Mouse (Mus musculus) Patski (cell line): Measurements from ENCODE around the gene Coro1a. TPM values are rescaled to one million over a fixed set of nuclear protein-coding genes. Genes with fewer than 3 reads are reported as not detected.

Experiments
- ATAC-seq: fragments of 100-300 bp; one replicate; pipeline ENCODE4 v1.8.0; 2021
- CTCF ChIA-PET: fragments of 350-600 bp; sonication (Branson Sonifier 250); formaldehyde crosslinking; loops from one replicate; lab custom pipeline; 2022; ENCODE audit warnings: inconsistent platforms; lab: Charles Lee
- POLR2A ChIA-PET: fragments of 350-600 bp; sonication (Branson Sonifier 250); formaldehyde crosslinking; loops from one replicate; lab custom pipeline; 2022; ENCODE audit warnings: antibody characterized with exemption, inconsistent platforms; lab: Charles Lee
- DNase-seq: peaks from one replicate; pipeline ENCODE4 v3.0.0-alpha.2; 2011; ENCODE audit warnings: low read depth, low spot score
- H3K27me3 ChIP-seq: fragments of 371-371 bp; one replicate; pipeline ENCODE4 v1.5.1; 2021
- CTCF ChIP-seq: fragments of 100-300 bp; IDR thresholded peaks from one replicate; pipeline ENCODE4 v1.5.1; 2021
- in situ Hi-C: fragments of 300-500 bp; cut with MboI; formaldehyde crosslinking; loops from 3 replicates; pipeline ENCODE4 v1.11.1; 2018; ENCODE audit warnings: low pct_unique_long_range_greater_than_20kb, mixed read lengths
- polyA plus RNA-seq: library from polyadenylated mRNA; unstranded; gene quantifications from one replicate; pipeline ENCODE4 v1.2.3, GENCODE M21; 2021

Coro1a gene
- polyA plus RNA-seq, result 1.3 TPM

GRCm38 (mm10) chr7:126707442-126708174, at the start of gene Coro1a:
Gene Coro1a (minus strand): TSS chr7:126707787.
- no peak for ATAC-seq
- in situ Hi-C loops, result no loop called here
- no peak for TF ChIP-seq CTCF
- no peak for DNase-seq
- ChIA-PET CTCF (interaction anchor here (1.4 kb wide), 1 partner anchor 25 kb away, joined by 4 read pairs; no protein-coding TSS in a partner anchor), POLR2A (no interaction called here)
- peaks cover 12% of the 10 kb centered on the region for H3K27me3 ChIP-seq

- DNase-seq (no peak), ATAC-seq (peak; percentile 61)
- ChIA-PET CTCF (interaction anchor here (0.8 to 1.6 kb wide), 6 partner anchors 11 to 261 kb away, joined by 3 to 5 read pairs (median 3); partner anchors contain the start of gene Pagr1b), POLR2A (no interaction called here)
- in situ Hi-C loops, result no loop called here
- no peaks in the 10 kb centered on the region for H3K27me3 ChIP-seq
- peak; percentile 94 for TF ChIP-seq CTCF
Observed at GRCm38 (mm10) chr7:126754866-126755265, 47.3 kb upstream of the Coro1a start.

- TF ChIP-seq CTCF, result peak; percentile 37
Observed at GRCm38 (mm10) chr7:126749582-126750343, 42.2 kb upstream of the Coro1a start.

GRCm38 (mm10) chr7:126748824-126749223, 41.2 kb upstream of the Coro1a start:
- ATAC-seq (no peak), DNase-seq (no peak)
- CTCF ChIA-PET, result no interaction called here
- TF ChIP-seq CTCF, result no peak
- H3K27me3 ChIP-seq, result no peaks in the 10 kb centered on the region
- in situ Hi-C loops, result no loop called here
- POLR2A ChIA-PET, result interaction anchor here (0.6 kb wide), 1 partner anchor 20 kb away, joined by 3 read pairs; no protein-coding TSS in a partner anchor

More at GRCm38 (mm10) chr7:126749582-126750343, 42.2 kb upstream of the Coro1a start:
- no peaks in the 10 kb centered on the region for H3K27me3 ChIP-seq
- DNase-seq (no peak), ATAC-seq (no peak)
- POLR2A ChIA-PET, result no interaction called here
- CTCF ChIA-PET, result interaction anchor here (1.7 kb wide), 1 partner anchor 25 kb away, joined by 3 read pairs; no protein-coding TSS in a partner anchor
- in situ Hi-C loops, result no loop called here

GRCm38 (mm10) chr7:126746798-126747197, 39.2 kb upstream of the Coro1a start:
- ATAC-seq (no peak), DNase-seq (no peak)
- ChIA-PET CTCF (no interaction called here), POLR2A (no interaction called here)
- no peak for TF ChIP-seq CTCF
- H3K27me3 ChIP-seq, result no peaks in the 10 kb centered on the region
- in situ Hi-C loops, result no loop called here

- DNase-seq (no peak), ATAC-seq (no peak)
- in situ Hi-C loops, result no loop called here
- ChIA-PET POLR2A (no interaction called here), CTCF (no interaction called here)
- TF ChIP-seq CTCF, result no peak
- H3K27me3 ChIP-seq, result no peaks in the 10 kb centered on the region
Observed at GRCm38 (mm10) chr7:126746066-126746465, 38.5 kb upstream of the Coro1a start.

- DNase-seq (no peak), ATAC-seq (no peak)
- no peak for TF ChIP-seq CTCF
- ChIA-PET CTCF (interaction anchor here (1.4 kb wide), 1 partner anchor 9 kb away, joined by 3 read pairs; no protein-coding TSS in a partner anchor), POLR2A (no interaction called here)
- in situ Hi-C loops, result no loop called here
- H3K27me3 ChIP-seq, result no peaks in the 10 kb centered on the region
Observed at GRCm38 (mm10) chr7:126741964-126742482, 34.4 kb upstream of the Coro1a start.

GRCm38 (mm10) chr7:126741452-126741851, 33.9 kb upstream of the Coro1a start:
- ChIA-PET POLR2A (no interaction called here), CTCF (interaction anchor here (0.6 to 1.4 kb wide), 2 partner anchors 10 to 47 kb away, joined by 3 read pairs; no protein-coding TSS in a partner anchor)
- DNase-seq, result no peak
- in situ Hi-C loops, result no loop called here
- TF ChIP-seq CTCF, result no peak
- ATAC-seq, result no peak
- H3K27me3 ChIP-seq, result no peaks in the 10 kb centered on the region

GRCm38 (mm10) chr7:126740977-126741376, 33.4 kb upstream of the Coro1a start:
- ChIA-PET CTCF (interaction anchor here (0.6 kb wide), 1 partner anchor 47 kb away, joined by 3 read pairs; no protein-coding TSS in a partner anchor), POLR2A (no interaction called here)
- in situ Hi-C loops, result no loop called here
- H3K27me3 ChIP-seq, result no peaks in the 10 kb centered on the region
- no peak for ATAC-seq
- no peak for DNase-seq
- no peak for TF ChIP-seq CTCF

- TF ChIP-seq CTCF, result no peak
- DNase-seq (no peak), ATAC-seq (no peak)
- CTCF ChIA-PET, result no interaction called here
- in situ Hi-C loops, result no loop called here
- H3K27me3 ChIP-seq, result no peaks in the 10 kb centered on the region
- POLR2A ChIA-PET, result no interaction called here
Observed at GRCm38 (mm10) chr7:126740132-126740735, 32.6 kb upstream of the Coro1a start.
